10 mouse cellular contexts compared by ENCODE assay signal in genomic region chr9:111149188-111149945, GRCm38 (mm10). TPM values are rescaled to one million over a fixed set of nuclear protein-coding genes. Genes with fewer than 3 reads are reported as not detected.
DNase-seq lines count a peak whose midpoint lies in the region; ATAC-seq and TF ChIP-seq lines count a peak whose summit lies in the region.
"Had no signal": no experiment of that assay in that cellular context is flagged by ENCODE, and none has a peak within 500 bp of the region (broad histone marks: within the 10 kb centered on the region; RNA-seq: fewer than 3 reads in every experiment).

No protein-coding gene starts in this region.

- TF ChIP-seq CTCF in intestine, postnatal 0 days (IDR thresholded peaks at IDR 0.05; ENCODE audit: low read depth) = peak; percentile 52

- peaks cover 13% of the 10 kb centered on the region for H3K4me1 ChIP-seq in intestine, postnatal 0 days (replicated peaks; ENCODE audit: control insufficient read depth, insufficient read depth, low read length)

- peak; percentile 26 for DNase-seq in adrenal gland, adult 8-10 months
- DNase-seq in adrenal gland, adult 18-20 months (ENCODE audit: low spot score in 2 of 2) = no peak
- DNase-seq in embryo, embryonic 11.5 days (ENCODE audit: low read depth, low spot score) = peak; percentile 22
- DNase-seq in lung, postnatal 36 days = peak; percentile 91
- no peak for DNase-seq in left cerebral cortex, postnatal 36 days (ENCODE audit: low spot score in 2 of 2)
- no peak for DNase-seq in frontal cortex, adult 2 months (ENCODE audit: extremely low spot score in 1 of 2, low spot score in 1 of 2)
- DNase-seq in neural tube, embryonic 10.5 days (ENCODE audit: extremely low spot score, low spot score) = no peak
- DNase-seq: cerebellum, adult 9-10 months; liver, embryonic 13.5 days had no signal

- no peak overlapping the region for H3K9ac ChIP-seq in intestine, postnatal 0 days (ENCODE audit: low read depth, low read length)
- H3K9ac ChIP-seq: liver, embryonic 13.5 days had no signal

- no peaks in the 10 kb centered on the region for H3K27me3 ChIP-seq in intestine, postnatal 0 days (replicated peaks; ENCODE audit: control insufficient read depth, insufficient read depth, low read length)
- H3K27me3 ChIP-seq: liver, embryonic 13.5 days had no signal

- H3K27ac ChIP-seq in intestine, postnatal 0 days (ENCODE audit: low read depth, low read length) = peak overlapping the region; percentile 29; the same call in 1 of the 2 replicates
- H3K27ac ChIP-seq: liver, embryonic 13.5 days had no signal

- intact Hi-C loops in left cerebral cortex, postnatal 36 days (cut with DNase I) = no loop called here

- no peak overlapping the region for H3K4me3 ChIP-seq in intestine, postnatal 0 days (ENCODE audit: low read depth, low read length)
- H3K4me3 ChIP-seq: liver, embryonic 13.5 days had no signal

- 43% methylated on average over 5 of the region's 5 CpGs for WGBS in intestine, postnatal 0 days

- 0 out of 2 replicates have a peak overlapping the region, but pooled peaks have one; percentile 21 for H3K4me2 ChIP-seq in intestine, postnatal 0 days (replicated peaks; ENCODE audit: low read depth)
- H3K4me2 ChIP-seq: liver, embryonic 13.5 days had no signal

- no peaks in the 10 kb centered on the region for H3K36me3 ChIP-seq in intestine, postnatal 0 days (ENCODE audit: control insufficient read depth, insufficient read depth)
- H3K36me3 ChIP-seq: liver, embryonic 13.5 days had no signal

- no peaks in the 10 kb centered on the region for H3K9me3 ChIP-seq in intestine, postnatal 0 days (ENCODE audit: control insufficient read depth)
- H3K9me3 ChIP-seq: liver, embryonic 13.5 days had no signal

- ATAC-seq in intestine, postnatal 0 days = peak; percentile 71

RNA-seq across cellular contexts. Expression of gene Lrrfip2, which starts 32.0 kb away (rescaled TPM):
- 10 to 100 TPM; 49.1 to 60.0 (median 53.9) TPM for total RNA-seq in adrenal gland, adult 8-10 months (2022)
- 10 to 100 TPM; 48.8 to 58.4 TPM for total RNA-seq in adrenal gland, adult 18-20 months (2021)
- polyA plus RNA-seq in intestine, postnatal 0 days (2015; fragmentation: Nextera tagmentation; extraction: Ambion mirVana) = 45.1 and 46.1 TPM in 2 replicates
- 10 to 100 TPM; 37.1 to 47.9 TPM for total RNA-seq in left cerebral cortex, postnatal 36 days (2021)
- polyA plus RNA-seq in frontal cortex, adult 2 months (2012; rRNA removed) = 45.6 and 52.0 TPM in 2 replicates

Comparison
In these comparisons a context has a peak if more than half of its experiments do, and no peak if none do; other contexts are left out.
1. DNase-seq: peak in adrenal gland, adult 8-10 months (single experiment), embryo, embryonic 11.5 days (single experiment) and lung, postnatal 36 days (single experiment); none in adrenal gland, adult 18-20 months (0 of 2), left cerebral cortex, postnatal 36 days (0 of 2), frontal cortex, adult 2 months (0 of 2) and neural tube, embryonic 10.5 days (single experiment).